9 mouse cellular contexts compared by ENCODE assay signal in genomic region chr5:136458102-136458863, GRCm38 (mm10).
A peak's percentile ranks its signal among the peaks of the same experiment; 100 is the strongest.
DNase-seq lines count a peak whose midpoint lies in the region; ATAC-seq and TF ChIP-seq lines count a peak whose summit lies in the region.
"Had no signal": no experiment of that assay in that cellular context is flagged by ENCODE, and none has a peak within 500 bp of the region (broad histone marks: within the 10 kb centered on the region; RNA-seq: fewer than 3 reads in every experiment).

No protein-coding gene starts in this region.

- H3K4me3 ChIP-seq in lung, embryonic 14.5 days (ENCODE audit: low read depth, low read length): no peak overlapping the region
- H3K4me3 ChIP-seq in embryonic facial prominence, embryonic 15.5 days (replicated peaks): no peak overlapping the region
- no peak overlapping the region for H3K4me3 ChIP-seq in stomach, embryonic 15.5 days (replicated peaks)
- no peak overlapping the region for H3K4me3 ChIP-seq in midbrain, embryonic 16.5 days (ENCODE audit: low read depth, low read length)
- H3K4me3 ChIP-seq: neural tube, embryonic 12.5 days had no signal

- DNase-seq in lung, embryonic 14.5 days: peak; percentile 81
- DNase-seq in lung, postnatal 14 days: no peak
- peak; percentile 27 to 54 for DNase-seq in kidney, postnatal 4 days
- no peak for DNase-seq in thymus, postnatal 14 days
- no peak for DNase-seq in gastrocnemius, adult 18-20 months (ENCODE audit: low spot score)

- no peak overlapping the region for H3K4me2 ChIP-seq in lung, embryonic 14.5 days
- H3K4me2 ChIP-seq in embryonic facial prominence, embryonic 15.5 days (replicated peaks): no peak overlapping the region
- H3K4me2 ChIP-seq in stomach, embryonic 15.5 days: no peak overlapping the region
- H3K4me2 ChIP-seq in midbrain, embryonic 16.5 days (ENCODE audit: low read length): no peak overlapping the region
- H3K4me2 ChIP-seq: neural tube, embryonic 12.5 days had no signal

- H3K9me3 ChIP-seq in lung, embryonic 14.5 days (ENCODE audit: low read depth, low read length): no peaks in the 10 kb centered on the region
- no peaks in the 10 kb centered on the region for H3K9me3 ChIP-seq in embryonic facial prominence, embryonic 15.5 days (replicated peaks)
- H3K9me3 ChIP-seq in stomach, embryonic 15.5 days: no peaks in the 10 kb centered on the region
- H3K9me3 ChIP-seq in midbrain, embryonic 16.5 days (replicated peaks; ENCODE audit: control insufficient read depth, low read length, poor library complexity, severe bottlenecking): no peaks in the 10 kb centered on the region
- H3K9me3 ChIP-seq: neural tube, embryonic 12.5 days had no signal

- no peaks in the 10 kb centered on the region for H3K36me3 ChIP-seq in lung, embryonic 14.5 days (ENCODE audit: insufficient read depth)
- H3K36me3 ChIP-seq in embryonic facial prominence, embryonic 15.5 days: no peaks in the 10 kb centered on the region
- no peaks in the 10 kb centered on the region for H3K36me3 ChIP-seq in stomach, embryonic 15.5 days
- H3K36me3 ChIP-seq in midbrain, embryonic 16.5 days (ENCODE audit: control insufficient read depth, insufficient read depth, low read length): no peaks in the 10 kb centered on the region
- H3K36me3 ChIP-seq: neural tube, embryonic 12.5 days had no signal

- peaks cover 7% of the 10 kb centered on the region for H3K4me1 ChIP-seq in lung, embryonic 14.5 days (ENCODE audit: insufficient read depth)
- peaks cover 13% of the 10 kb centered on the region; the same call in 1 of the 2 replicates for H3K4me1 ChIP-seq in embryonic facial prominence, embryonic 15.5 days
- H3K4me1 ChIP-seq in stomach, embryonic 15.5 days: peaks cover 24% of the 10 kb centered on the region
- H3K4me1 ChIP-seq in midbrain, embryonic 16.5 days (ENCODE audit: control insufficient read depth, insufficient read depth, low read length): 0 out of 2 replicates have a peak, but pooled peaks cover 3% of the 10 kb centered on the region

- peak overlapping the region; percentile 56 for H3K27ac ChIP-seq in lung, embryonic 14.5 days (ENCODE audit: low read depth)
- 0 out of 2 replicates have a peak overlapping the region, but pooled peaks have one; percentile 44 for H3K27ac ChIP-seq in embryonic facial prominence, embryonic 15.5 days (replicated peaks)
- H3K27ac ChIP-seq in stomach, embryonic 15.5 days: peak overlapping the region; percentile 66
- no peak overlapping the region for H3K27ac ChIP-seq in midbrain, embryonic 16.5 days (ENCODE audit: low read length)
- H3K27ac ChIP-seq: neural tube, embryonic 12.5 days had no signal

- TF ChIP-seq CTCF in lung, embryonic 14.5 days (IDR thresholded peaks at IDR 0.05; ENCODE audit: low read depth): no peak

- 25% methylated on average over 7 of the region's 7 CpGs for WGBS in lung, embryonic 14.5 days
- 56% methylated on average over 7 of the region's 7 CpGs for WGBS in embryonic facial prominence, embryonic 15.5 days
- 29% methylated on average over 7 of the region's 7 CpGs for WGBS in stomach, embryonic 15.5 days
- WGBS in midbrain, embryonic 16.5 days: 85% methylated on average over 7 of the region's 7 CpGs

- H3K9ac ChIP-seq in lung, embryonic 14.5 days: no peak overlapping the region
- no peak overlapping the region for H3K9ac ChIP-seq in embryonic facial prominence, embryonic 15.5 days
- no peak overlapping the region for H3K9ac ChIP-seq in stomach, embryonic 15.5 days
- H3K9ac ChIP-seq in midbrain, embryonic 16.5 days (ENCODE audit: low read depth, low read length): no peak overlapping the region
- H3K9ac ChIP-seq: neural tube, embryonic 12.5 days had no signal

- ATAC-seq in lung, embryonic 14.5 days (ENCODE audit: insufficient read depth): peak; percentile 62; the same call in 1 of the 2 replicates
- no peak for ATAC-seq in embryonic facial prominence, embryonic 15.5 days (ENCODE audit: insufficient number of reproducible peaks, low FRiP score, low TSS enrichment, low read depth)
- peak; percentile 63; the same call in 1 of the 2 replicates for ATAC-seq in stomach, embryonic 15.5 days (ENCODE audit: insufficient read depth, low FRiP score, low read depth)
- no peak for ATAC-seq in midbrain, embryonic 16.5 days

- no peaks in the 10 kb centered on the region for H3K27me3 ChIP-seq in lung, embryonic 14.5 days (ENCODE audit: insufficient read depth, low read length)
- no peaks in the 10 kb centered on the region for H3K27me3 ChIP-seq in embryonic facial prominence, embryonic 15.5 days
- no peaks in the 10 kb centered on the region for H3K27me3 ChIP-seq in stomach, embryonic 15.5 days (replicated peaks)
- H3K27me3 ChIP-seq in midbrain, embryonic 16.5 days (ENCODE audit: control insufficient read depth, insufficient read depth, low read depth, low read length): no peaks in the 10 kb centered on the region
- H3K27me3 ChIP-seq: neural tube, embryonic 12.5 days had no signal

Comparison
In these comparisons a context has a peak if more than half of its experiments do, and no peak if none do; other contexts are left out.
1. DNase-seq: peak in lung, embryonic 14.5 days (single experiment) and kidney, postnatal 4 days (2 of 2); none in lung, postnatal 14 days (single experiment), thymus, postnatal 14 days (single experiment) and gastrocnemius, adult 18-20 months (single experiment).
2. ATAC-seq: peak in lung, embryonic 14.5 days (single experiment) and stomach, embryonic 15.5 days (single experiment); none in embryonic facial prominence, embryonic 15.5 days (single experiment) and midbrain, embryonic 16.5 days (single experiment).